Mouse (Mus musculus) spleen, postnatal 14 days (tissue): ENCODE results near the gene Ncstn.

Experiments used
- DNase-seq, 2 experiments: peaks; one replicate each; pipeline ENCODE4 v3.0.0; 2021 to 2022; ENCODE audit warnings: low spot score in 2 of 2

Ncstn gene

DNA sequence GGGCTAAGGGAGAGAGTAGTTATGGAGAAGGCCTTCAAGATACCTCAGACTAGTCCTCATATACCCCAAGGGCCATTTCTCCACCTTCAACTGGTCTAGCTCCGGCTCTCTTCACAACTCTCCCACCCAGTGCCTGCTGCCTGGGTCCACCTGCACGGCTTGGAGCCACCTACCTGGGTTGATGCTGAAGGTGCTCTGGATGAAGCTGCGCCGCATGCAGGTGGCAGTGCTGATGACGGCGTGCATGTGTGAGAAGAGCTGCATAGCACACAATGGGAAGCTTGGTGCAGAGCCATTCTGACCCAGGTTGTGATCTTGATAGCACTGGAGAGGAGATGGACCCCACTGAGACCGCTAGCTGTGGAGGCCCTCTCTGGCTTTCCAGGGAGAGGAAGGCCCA is 10.0 kb downstream of the Ncstn start:
- no peak for DNase-seq

DNA sequence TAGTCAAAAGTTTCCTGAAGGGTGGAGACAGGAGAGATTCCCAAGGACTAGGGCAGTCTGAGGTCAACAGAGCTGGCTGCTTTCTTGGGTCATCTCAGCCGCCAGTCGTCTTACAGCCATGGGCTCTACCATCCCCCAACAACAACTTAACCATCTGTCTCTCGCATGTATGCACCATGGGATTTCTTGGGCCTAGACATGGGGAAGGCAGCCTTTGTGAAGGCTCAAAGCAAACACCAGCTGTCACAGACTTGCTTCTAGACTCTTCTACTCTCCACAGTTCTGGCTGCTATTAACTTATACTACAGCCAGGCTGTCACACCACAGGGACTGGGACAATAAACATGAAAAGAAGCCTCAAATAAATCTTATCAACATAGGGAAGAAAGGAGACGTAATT is 11.0 kb downstream of the Ncstn start:
- DNase-seq: no peak

DNA sequence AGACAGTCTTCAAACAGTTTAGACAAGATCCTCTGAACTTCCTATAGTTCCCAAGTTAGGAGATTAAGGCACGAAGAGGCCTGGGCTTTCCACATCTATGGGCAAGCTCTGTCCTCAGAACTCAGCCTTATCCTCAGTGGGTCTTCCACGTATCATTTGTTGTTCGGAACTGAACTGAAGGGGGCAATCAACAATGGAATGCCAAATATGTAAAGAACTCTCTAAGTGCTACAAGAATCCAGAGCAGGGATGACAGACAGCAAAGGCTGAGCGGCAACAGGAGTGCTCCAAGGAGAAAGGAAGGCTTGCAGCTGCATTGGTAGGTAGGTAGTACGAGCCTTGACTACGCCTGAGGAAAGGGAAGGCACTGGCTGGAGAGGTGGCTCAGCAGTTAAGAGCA is 12.4 kb downstream of the Ncstn start:
- no peak for DNase-seq

DNA sequence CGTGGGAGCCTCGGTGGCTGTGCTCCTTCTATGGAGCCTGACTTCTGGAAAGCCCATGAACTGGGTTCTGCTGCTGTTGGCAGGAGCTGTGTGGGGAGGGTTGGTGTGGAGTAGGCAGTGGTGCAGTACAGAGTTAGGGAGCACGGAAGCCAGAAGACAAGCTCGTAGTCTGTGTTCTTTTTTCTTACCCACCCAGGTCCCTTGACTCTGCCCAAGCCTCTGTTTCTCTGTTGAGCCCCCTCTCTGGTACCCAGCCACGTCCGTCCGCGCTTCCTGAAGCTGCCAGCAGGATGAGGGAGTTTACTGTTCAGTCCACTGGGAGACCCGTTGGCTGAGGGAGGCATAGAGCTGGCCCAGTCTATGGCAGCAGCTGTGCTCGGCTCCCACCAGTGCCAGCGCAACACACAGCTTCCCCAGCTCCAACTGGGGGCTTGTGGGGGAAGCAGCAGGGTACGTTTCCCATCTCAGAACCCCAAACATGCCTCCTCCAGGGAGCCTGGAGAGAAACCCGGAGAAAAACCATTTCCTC is 17.9 kb downstream of the Ncstn start:
- no peak for DNase-seq

DNA sequence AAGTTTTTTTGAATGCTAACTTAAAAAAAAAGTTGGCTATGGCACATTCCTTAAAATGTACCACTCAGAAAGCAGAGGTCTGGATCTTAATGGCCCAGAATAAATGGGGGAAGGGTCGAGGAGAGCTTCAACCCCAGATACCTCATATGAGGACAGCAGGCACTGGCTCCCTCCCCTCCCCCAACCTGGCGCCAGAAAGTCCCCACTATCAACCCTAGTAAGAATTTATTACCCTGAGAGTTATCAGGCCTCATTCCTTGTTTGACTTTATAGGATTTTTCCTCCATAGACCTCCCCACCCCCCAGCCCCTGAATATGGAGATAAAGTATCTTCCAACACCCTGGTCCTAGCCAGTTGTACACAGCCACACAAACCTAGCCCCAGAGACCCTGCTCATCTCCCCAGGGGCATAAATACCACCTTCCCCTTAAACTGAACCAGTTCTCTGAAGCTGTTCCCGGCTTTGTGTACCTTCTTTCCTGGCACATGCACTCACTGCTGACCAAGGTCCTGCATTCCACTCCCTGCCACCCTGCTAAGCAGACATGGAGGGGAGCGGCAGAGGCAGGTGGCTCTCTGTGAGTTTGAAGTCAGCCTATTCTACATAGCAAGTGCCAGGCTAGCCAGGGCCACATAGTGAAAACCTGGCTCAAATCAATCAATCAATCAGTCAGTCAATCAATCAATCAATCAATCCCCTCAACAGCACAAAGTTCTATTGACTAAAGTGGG is 19.1 kb downstream of the Ncstn start:
- no peak for DNase-seq

DNA sequence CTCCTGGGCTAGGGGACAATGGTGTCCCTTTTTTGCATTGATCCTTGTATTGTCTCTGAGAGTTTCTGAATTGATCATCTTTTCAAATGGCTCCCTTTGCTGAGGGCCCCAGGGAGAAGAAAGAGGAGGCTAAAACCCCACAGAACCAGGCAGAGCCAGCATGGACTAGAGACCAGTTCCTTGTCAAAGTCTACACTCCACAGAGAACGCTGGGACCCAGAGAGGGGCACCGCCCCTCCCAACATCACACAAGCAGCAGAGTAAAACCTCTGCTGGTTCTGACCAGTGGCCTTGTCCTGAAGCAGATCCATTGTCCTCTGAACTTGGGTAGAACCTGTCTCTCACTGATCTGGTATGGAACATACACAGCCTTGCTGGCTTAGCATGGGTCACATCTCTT is 20.5 kb downstream of the Ncstn start:
- no peak for DNase-seq

DNA sequence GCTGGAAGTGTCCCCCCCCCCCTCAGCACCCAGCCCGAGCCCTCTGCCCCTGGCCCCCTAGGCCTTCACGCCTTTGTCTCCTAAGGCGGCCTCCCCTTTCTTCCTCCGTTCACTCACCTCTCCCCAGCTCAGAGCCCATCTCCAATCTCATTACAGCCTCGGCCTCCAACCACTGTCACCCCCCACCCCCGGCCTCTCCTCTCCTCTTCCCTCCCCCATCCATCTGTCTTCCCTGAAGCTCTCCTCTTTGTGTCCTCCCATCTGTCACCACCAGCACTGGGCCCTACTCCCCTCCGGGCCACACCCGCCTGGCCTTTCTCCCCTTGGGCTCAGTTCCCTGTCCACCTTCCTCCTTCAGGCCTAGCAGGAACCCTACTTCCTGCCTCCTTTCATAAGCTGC is 21.4 kb downstream of the Ncstn start:
- no peak for DNase-seq

DNA sequence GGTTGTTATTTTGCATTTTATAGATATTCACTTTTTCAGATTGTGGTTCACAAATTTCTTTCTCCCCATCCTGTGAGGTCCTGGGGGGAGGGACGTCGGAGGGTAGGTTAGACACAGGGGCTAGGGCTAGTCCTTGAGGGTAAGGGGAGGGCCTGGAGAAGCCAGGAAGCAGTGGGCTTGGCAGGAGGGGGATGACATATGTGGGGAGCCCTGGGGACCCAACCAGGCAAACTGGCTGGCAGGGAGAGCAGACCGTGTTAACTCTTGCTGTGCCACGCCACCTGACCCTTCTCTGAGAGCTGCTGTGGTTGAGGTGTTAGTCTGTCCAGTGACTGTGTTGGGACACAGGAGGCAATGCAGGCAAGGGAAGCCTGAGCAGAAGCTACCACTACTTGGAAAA is 21.9 kb downstream of the Ncstn start:
- no peak for DNase-seq

DNA sequence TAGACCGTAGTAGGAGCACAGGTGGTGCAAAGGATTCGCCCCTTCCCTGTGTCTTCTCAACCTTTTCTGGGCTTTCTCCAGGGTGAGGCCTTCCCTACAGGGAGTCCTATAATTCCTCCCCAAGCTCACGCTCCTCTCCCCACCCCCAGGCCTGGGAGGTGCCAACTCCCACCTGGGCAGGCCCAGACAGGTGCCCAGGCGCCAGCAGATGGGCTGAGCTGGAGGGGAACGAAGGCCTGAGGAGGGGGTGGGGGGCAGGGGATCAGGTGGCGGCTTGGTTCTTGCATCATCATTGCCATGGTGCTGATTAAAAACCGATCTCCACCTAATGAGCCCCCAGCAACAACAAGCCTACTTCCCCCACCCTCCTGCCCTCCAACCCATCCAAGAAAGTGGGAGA is 23.7 kb downstream of the Ncstn start:
- DNase-seq: no peak

DNA sequence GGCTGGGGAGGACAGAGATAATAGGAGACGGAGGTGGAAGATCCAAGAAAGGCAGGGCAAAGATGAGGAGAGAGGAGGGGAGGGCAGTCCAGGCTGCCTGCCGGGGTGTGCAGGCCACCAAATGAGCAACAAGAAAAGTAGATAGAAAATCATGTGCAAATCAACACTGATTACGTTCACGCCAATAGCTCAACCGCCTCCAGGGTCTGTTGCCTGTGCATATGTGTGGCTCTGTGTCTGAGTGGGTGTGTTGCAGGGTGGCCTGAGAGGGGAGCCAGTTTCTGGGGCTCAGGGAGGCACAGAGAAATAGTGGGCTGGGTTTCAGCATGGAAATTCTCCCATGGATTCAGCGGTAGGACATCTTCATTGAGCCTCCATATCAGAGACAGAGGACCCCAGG is 24.3 kb downstream of the Ncstn start:
- no peak for DNase-seq

DNA sequence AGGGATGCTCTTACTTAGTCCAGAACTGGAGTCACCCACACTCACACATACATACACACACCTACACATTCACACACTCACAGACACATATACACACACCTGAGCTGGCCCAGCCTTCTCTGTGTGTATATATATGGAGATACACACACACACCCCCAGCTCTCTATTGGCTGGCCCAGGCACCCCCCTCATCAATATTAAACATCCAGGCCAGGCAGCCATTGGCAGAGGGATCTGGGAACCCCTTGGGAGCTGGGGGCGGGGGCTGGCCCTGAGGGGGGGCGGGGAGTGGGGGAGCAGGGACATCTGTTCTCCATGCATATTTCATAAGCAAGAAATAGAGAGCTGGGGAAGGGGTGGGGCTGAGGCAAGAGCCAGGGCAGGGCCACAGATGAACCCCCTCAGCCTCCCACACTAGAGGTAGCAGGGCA is 25.1 kb downstream of the Ncstn start, which contains the start of gene Nhlh1:
Nhlh1 (minus strand) TSS at position 83 of the 431 bp plus-strand sequence.
- DNase-seq: no peak

DNA sequence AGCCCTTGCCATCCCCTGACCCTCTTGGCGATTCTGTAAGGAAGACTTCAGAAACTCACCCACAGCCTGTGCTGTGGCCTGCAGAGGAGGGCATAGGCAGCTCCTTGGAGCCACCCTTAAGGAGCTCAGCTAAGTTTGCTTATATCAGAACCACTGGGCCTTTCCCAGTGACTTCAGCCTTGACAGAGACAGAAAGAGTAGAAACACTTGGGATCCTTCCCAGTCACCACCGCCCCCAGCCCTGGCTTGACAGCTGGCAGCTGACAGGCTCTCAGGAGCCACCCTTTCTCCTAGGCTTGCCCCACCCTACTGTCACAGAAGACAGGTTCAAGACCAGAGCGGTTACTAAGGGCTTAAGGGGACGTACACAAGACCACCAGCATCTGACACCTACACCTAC is 26.3 kb downstream of the Ncstn start:
- no peak for DNase-seq

DNA sequence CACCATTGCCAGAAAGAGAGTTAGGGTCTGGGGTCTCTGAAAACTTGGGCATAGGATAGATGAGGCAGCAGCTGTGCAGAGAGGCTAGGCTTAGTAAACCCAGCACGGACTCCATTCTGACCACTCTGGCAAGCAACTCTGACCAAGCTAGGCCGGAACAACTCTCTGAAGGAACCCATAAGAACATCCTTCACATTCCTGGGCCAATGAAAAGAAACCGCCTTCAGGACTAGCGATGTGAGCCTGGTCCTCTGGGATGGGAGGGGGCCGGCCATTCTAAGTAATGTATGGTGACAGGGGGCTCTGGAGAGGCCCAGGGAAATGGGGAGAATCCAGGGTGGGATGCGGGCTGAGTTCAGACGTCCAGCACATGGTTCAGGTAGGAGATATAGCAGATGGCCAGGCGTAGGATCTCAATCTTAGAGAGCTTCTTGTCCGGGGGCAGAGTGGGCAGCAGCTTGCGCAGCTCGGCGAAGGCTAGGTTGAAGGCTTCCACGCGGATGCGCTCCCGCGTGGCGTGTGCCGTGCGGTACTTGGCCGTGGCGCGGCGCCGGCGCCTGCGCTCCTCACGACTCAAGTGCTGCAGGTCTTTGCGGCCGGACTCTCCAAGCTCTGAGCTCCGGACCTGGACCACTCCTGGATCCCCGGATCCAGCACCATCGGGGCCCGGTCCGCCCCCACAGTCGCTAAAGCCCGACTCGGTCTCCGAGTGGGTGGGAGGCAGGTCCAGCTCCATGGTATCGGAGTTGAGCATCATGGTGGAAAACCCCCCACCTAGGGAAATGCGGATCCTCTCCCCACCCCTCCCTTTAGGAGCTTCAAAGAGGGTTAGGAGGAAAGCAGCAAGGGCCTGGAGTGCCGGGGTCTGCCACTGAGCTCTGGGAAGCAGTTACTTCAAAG is 28.8 kb downstream of the Ncstn start:
- no peak for DNase-seq

DNA sequence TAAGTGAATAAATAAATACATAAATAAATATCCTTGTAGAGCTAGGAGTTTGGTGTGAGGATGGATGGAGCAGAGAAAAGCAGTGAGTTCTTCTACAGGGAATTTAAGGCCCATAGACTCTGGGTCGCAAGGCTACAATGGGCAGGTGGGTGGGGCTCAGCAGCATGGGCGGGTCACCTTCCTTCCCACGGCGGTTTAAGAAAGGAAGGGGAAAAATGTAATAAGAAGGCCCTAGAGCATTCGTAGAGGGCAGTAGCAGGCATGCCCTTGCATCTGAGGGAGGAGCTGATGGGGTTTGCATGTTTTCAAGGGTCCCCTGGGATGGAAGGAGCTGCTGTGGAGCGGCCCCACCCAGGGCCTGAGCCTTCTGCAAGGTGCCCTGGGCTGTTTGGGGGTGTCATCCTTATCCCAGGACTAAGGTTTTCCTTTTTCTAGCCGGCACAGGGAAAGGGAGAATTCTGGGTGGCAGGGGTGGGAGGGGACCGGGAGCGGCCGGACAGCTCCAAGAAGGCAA is 29.8 kb downstream of the Ncstn start:
- DNase-seq: no peak

DNA sequence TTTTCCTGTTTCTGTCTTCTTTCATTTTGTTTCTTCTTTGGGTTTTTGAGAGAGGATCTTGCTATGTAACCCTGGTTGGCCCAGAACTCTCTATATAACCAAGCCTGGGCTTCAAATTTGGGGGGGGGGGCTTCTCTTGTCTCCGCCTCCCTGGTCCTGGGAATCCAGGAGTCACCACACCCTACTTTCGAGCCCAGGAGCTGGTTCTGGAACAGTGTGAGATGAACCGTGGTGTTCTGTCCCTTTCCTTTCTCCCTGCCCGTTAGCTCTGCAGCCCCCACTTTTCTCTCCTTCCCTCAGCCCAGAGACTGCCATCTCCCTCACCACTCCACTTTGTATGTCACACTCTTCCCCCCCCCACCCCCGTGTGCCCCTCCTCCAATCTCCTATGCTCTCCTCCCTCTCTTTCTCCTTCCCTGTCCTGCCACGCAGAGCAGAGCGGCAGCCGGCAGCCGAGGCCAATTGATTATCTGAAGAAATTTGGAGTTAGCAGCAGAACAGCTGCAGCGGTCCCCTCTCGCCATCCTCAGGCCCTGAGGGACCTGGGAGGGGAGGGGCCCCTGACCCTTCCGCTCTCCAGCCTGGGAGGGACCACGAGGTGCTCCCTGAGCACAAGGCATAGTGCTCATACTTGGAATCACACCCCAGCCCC is 33.3 kb downstream of the Ncstn start:
- no peak for DNase-seq

DNA sequence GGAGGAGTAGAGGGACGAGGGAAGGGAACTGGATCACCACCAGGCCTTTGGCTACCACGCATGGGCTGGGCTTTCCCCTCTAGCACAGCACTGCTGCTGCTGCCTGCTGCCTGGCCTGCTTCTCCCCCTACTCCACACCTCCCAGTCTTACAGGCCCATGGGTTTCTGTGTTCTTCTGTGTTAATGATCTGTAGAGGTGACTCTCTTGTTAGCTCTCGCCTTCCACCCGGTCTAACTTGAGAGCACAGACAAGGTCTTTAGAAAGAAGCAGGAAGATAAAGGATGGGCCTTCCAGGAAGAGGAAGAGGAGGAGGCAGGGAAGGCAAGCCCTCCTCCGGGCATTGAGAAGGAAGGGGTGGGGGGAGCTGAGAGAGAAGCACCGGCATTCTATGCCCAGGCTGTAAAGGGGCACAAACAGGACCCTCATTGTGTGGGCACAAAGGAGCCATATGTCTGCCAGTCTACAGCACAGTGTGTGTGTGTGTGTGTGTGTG is 34.3 kb downstream of the Ncstn start:
- no peak for DNase-seq

DNA sequence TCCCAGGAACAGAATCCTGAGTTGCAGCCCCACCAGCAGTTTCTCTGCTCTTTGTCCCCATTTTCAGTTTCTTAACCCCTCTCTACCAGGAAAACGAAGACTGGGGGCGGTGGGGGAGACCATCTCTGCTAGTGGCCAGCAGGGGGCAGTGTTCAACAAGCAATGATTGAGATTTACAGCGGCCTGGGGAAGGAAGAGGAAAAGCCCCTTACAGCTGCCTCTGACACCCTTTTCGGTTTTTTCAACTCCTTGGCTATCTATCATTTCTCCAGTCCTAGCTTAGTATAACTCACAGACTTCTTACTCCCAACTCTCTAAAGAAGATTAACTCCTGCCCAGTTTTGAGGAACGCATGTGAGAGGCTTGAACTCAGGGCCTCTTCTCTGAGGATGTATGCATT is 35.7 kb downstream of the Ncstn start:
- DNase-seq: peak; percentile 24 to 61

DNA sequence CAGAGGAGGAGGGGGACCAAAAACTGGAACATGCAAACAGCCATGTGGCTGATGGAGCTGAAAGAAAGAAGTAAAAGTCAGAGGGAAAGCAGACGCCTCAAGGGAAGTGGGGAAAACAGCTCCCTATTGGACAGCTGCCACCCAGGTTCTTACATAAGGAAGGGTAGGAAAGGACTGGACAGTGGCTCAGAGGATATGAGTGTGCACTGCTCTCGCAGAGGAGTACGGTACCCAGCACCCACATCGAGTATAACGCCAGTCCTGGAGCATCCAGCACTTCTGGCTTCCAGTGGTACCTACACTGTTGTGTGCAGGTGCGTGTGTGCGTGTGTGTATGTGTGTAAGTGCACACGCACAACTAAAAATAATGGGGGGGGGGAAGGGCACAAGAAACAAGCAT is 36.2 kb downstream of the Ncstn start:
- DNase-seq: no peak

DNA sequence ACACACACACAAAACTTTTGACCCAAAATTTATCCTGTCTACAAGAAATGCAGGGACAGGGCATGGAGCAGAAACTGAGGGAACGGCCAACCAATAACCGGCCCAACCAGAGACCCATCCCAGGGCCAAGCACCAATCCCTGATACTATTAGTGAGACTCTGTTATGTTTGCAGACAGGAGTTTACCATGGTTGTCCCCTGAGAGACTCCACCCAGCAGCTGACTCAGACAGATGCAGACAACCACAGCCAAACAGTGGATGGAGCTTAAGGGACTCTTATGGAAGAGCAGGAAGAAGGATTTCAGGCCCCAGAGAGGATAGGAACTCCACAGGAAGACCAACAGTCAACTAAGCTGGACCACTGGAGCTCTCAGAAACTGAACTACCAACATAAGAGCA is 52.7 kb downstream of the Ncstn start:
- no peak for DNase-seq

DNA sequence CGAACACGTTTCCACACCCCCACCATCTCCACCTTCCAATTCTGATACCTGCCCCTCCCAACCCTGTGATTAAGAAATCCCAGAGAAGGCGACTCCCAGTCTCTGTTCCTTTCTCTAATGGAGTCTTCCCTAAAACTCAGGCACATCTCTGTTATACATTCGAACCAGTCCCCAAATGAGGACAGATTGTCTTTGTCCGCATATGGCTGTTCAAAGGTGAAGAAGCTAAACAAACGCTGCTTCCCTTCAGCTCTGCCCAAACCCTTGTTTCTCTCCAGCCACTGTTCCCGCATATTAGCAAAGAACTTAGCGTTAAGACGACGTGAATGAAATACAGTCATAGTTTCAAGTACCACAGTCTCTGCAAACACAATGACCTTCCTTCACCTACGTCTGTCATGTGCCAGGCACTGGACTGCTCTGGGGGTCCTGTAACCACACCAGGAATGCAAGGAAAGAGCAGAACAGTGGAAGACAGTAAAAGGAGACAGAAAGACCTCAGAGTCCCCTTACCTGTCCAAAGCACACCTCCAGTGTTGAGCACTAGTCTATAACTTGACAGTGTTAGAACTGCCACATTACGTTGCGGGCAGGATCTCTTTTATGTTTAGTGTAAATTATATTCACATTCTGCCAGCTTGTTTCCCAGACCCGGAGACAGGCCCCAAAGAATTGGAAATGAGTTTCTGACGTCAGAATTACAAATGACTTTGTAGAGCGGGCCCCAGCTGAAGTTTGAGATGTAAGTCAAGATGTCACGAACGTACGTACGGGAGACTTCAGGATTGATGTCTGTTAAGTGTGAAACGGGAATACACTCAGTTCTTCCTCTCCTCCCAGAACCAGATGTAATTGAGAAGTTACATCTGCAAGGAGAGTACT is 54.0 kb downstream of the Ncstn start, which contains the start of gene Vangl2:
Vangl2 (minus strand) TSS at position 51 of the 882 bp plus-strand sequence.
- DNase-seq: no peak

DNA sequence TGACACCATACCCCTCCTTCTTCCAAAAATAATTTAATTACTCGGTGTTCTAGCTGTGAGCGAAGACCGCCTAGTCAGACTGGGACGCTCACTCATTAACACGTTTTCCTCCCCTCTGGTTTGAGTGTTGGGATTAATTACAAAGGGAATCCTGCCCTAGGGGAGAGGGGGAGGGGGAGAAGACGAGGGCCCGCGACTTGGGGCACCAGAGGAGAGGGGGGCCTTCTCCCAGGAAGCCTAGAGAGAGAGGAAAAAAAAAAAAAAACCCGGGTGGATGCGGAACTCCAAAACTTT is 54.8 kb downstream of the Ncstn start:
- no peak for DNase-seq
